Mouse (Mus musculus) thymus, postnatal 25 days (tissue): ENCODE measurements at regions not wholly inside any gene's neighbourhood (a gene's known extent, or its start where the extent isn't known, plus 50 kb on each side); places are given as distances from the start of the nearest gene placed in this dataset.

ENCODE experiments used
- DNase-seq: peaks from one replicate; pipeline ENCODE4 v3.0.0; 2022

GRCm38 (mm10) chr15:63724543-63725186 lies 120.3 kb downstream of the Gsdmc2 start:
- DNase-seq, result no peak

GRCm38 (mm10) chr15:63722991-63723390 lies 122.0 kb downstream of the Gsdmc2 start:
- no peak for DNase-seq

- DNase-seq, result peak; percentile 71
Measured at GRCm38 (mm10) chr15:63721669-63722357, 123.2 kb downstream of the Gsdmc2 start.

- no peak for DNase-seq
Measured at GRCm38 (mm10) chr15:63717812-63718211, 127.2 kb downstream of the Gsdmc2 start.

- DNase-seq, result no peak
Measured at GRCm38 (mm10) chr15:63713697-63714096, 131.3 kb downstream of the Gsdmc2 start.

GRCm38 (mm10) chr15:63710381-63710780 lies 134.6 kb downstream of the Gsdmc2 start:
- no peak for DNase-seq

- no peak for DNase-seq
Measured at GRCm38 (mm10) chr15:63709270-63709933, 135.6 kb downstream of the Gsdmc2 start.

GRCm38 (mm10) chr15:63704636-63705035 lies 140.3 kb downstream of the Gsdmc2 start:
- no peak for DNase-seq

GRCm38 (mm10) chr15:63697831-63698230 lies 147.1 kb downstream of the Gsdmc2 start:
- DNase-seq, result no peak

- no peak for DNase-seq
Measured at GRCm38 (mm10) chr15:63694150-63694549, 150.8 kb downstream of the Gsdmc2 start.

GRCm38 (mm10) chr15:63693561-63693960 lies 151.4 kb downstream of the Gsdmc2 start:
- no peak for DNase-seq

- no peak for DNase-seq
Measured at GRCm38 (mm10) chr15:63692491-63693295, 152.3 kb downstream of the Gsdmc2 start.

GRCm38 (mm10) chr15:63689788-63690575 lies 155.0 kb downstream of the Gsdmc2 start:
- no peak for DNase-seq

- DNase-seq, result no peak
Measured at GRCm38 (mm10) chr15:63687852-63688251, 157.1 kb downstream of the Gsdmc2 start.

GRCm38 (mm10) chr15:63686954-63687562 lies 157.9 kb downstream of the Gsdmc2 start:
- no peak for DNase-seq

GRCm38 (mm10) chr15:63679984-63680925 lies 164.7 kb downstream of the Gsdmc2 start:
- no peak for DNase-seq

- DNase-seq, result no peak
Measured at GRCm38 (mm10) chr15:63678921-63679320, 166.1 kb downstream of the Gsdmc2 start.

- DNase-seq, result no peak
Measured at GRCm38 (mm10) chr15:63675491-63676036, 169.4 kb downstream of the Gsdmc2 start.

- DNase-seq, result no peak
Measured at GRCm38 (mm10) chr15:63674404-63674803, 170.6 kb downstream of the Gsdmc2 start.

- no peak for DNase-seq
Measured at GRCm38 (mm10) chr15:63671081-63671480, 173.9 kb downstream of the Gsdmc2 start.
